Comparison of ENCODE assay signal across 21 mouse cellular contexts in the genomic region with DNA sequence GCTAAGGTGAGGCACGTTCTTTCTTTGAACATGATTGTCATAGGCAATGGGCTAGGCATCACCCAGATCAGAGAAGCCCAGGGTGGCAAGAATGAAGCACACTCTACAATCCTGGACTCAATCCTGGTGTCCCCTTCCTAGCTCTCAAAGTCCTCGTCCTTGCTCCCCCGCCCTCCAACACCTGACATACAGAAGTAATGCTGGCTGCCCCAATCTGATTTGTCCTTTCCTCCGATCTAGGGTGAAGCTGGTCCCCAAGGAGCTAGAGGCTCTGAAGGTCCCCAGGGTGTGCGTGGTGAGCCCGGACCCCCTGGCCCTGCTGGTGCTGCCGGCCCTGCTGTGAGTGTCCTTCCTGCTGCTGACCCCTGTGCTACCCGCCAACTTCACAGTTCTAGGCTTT. TPM values are rescaled to one million over a fixed set of nuclear protein-coding genes. Genes with fewer than 3 reads are reported as not detected.
DNase-seq lines count a peak whose midpoint lies in the region; ATAC-seq and TF ChIP-seq lines count a peak whose summit lies in the region.
"Had no signal": no experiment of that assay in that cellular context is flagged by ENCODE, and none has a peak within 500 bp of the region (broad histone marks: within the 10 kb centered on the region; RNA-seq: fewer than 3 reads in every experiment).

No protein-coding gene starts in this region.

- peaks cover 11% of the 10 kb centered on the region for H3K36me3 ChIP-seq in forebrain, embryonic 10.5 days (replicated peaks)
- H3K36me3 ChIP-seq in forebrain, embryonic 16.5 days (ENCODE audit: control insufficient read depth, insufficient read depth), result no peaks in the 10 kb centered on the region
- peaks cover 11% of the 10 kb centered on the region for H3K36me3 ChIP-seq in intestine, embryonic 15.5 days
- peaks cover 4% of the 10 kb centered on the region for H3K36me3 ChIP-seq in intestine, embryonic 16.5 days (ENCODE audit: control insufficient read depth, insufficient read depth, low read length)
- H3K36me3 ChIP-seq in MEL (ENCODE audit: control insufficient read depth in 1 of 2, insufficient read depth in 2 of 2, low read length in 2 of 2), result no peaks in the 10 kb centered on the region
- H3K36me3 ChIP-seq in stomach, embryonic 15.5 days, result peaks cover 54% of the 10 kb centered on the region

- no peak overlapping the region for H3K4me3 ChIP-seq in forebrain, embryonic 10.5 days
- no peak overlapping the region for H3K4me3 ChIP-seq in forebrain, embryonic 16.5 days (replicated peaks; ENCODE audit: low read length)
- H3K4me3 ChIP-seq in intestine, embryonic 15.5 days (replicated peaks), result no peak overlapping the region
- no peak overlapping the region for H3K4me3 ChIP-seq in intestine, embryonic 16.5 days (ENCODE audit: low read length)
- H3K4me3 ChIP-seq in MEL (ENCODE audit: control insufficient read depth in 1 of 2, insufficient read depth in 1 of 2, low read depth in 2 of 2, low read length in 2 of 2), result peak overlapping the region; percentile 54 to 78; a peak in 3 of 4 replicates
- no peak overlapping the region; the same call in 1 of the 2 replicates for H3K4me3 ChIP-seq in stomach, embryonic 15.5 days (replicated peaks)
- H3K4me3 ChIP-seq: embryonic facial prominence, embryonic 12.5 days; forebrain, embryonic 13.5 days had no signal

- DNase-seq in forebrain, embryonic 10.5 days (ENCODE audit: extremely low spot score, low spot score), result no peak
- no peak for DNase-seq in MEL (ENCODE audit: low read depth, low spot score)
- DNase-seq in embryo, embryonic 11 days, result no peak
- DNase-seq in ovary, postnatal 14 days (ENCODE audit: low spot score), result no peak

- no peak overlapping the region for H3K9ac ChIP-seq in forebrain, embryonic 16.5 days (replicated peaks; ENCODE audit: low read depth, low read length)
- H3K9ac ChIP-seq in intestine, embryonic 15.5 days, result no peak overlapping the region
- no peak overlapping the region for H3K9ac ChIP-seq in intestine, embryonic 16.5 days (ENCODE audit: low read depth, low read length)
- no peak overlapping the region for H3K9ac ChIP-seq in MEL (ENCODE audit: control insufficient read depth, low read depth, low read length, poor library complexity, severe bottlenecking)
- no peak overlapping the region for H3K9ac ChIP-seq in stomach, embryonic 15.5 days
- H3K9ac ChIP-seq: embryonic facial prominence, embryonic 12.5 days; forebrain, embryonic 13.5 days; liver, embryonic 14.5 days had no signal

- 86% methylated on average over 8 of the region's 8 CpGs for WGBS in forebrain, embryonic 10.5 days
- WGBS in forebrain, embryonic 16.5 days, result 79% methylated on average over 8 of the region's 8 CpGs
- WGBS in intestine, embryonic 15.5 days, result 78% methylated on average over 8 of the region's 8 CpGs
- WGBS in intestine, embryonic 16.5 days, result 77% methylated on average over 8 of the region's 8 CpGs
- 78% methylated on average over 8 of the region's 8 CpGs for WGBS in stomach, embryonic 15.5 days

- no peaks in the 10 kb centered on the region for H3K79me2 ChIP-seq in MEL (ENCODE audit: control insufficient read depth, insufficient read depth, low read length, poor library complexity)

- no peak for TF ChIP-seq POLR2A in MEL (IDR thresholded peaks at IDR 0.05; ENCODE audit: control insufficient read depth in 1 of 2, insufficient read depth in 1 of 2, low read depth in 1 of 2, low read length in 2 of 2, poor library complexity in 1 of 2)

- ATAC-seq in forebrain, embryonic 16.5 days, result no peak
- ATAC-seq in intestine, embryonic 15.5 days, result no peak
- no peak for ATAC-seq in intestine, embryonic 16.5 days
- ATAC-seq in stomach, embryonic 15.5 days (ENCODE audit: insufficient read depth, low FRiP score, low read depth), result no peak
- ATAC-seq: forebrain, embryonic 13.5 days; hindbrain, embryonic 16.5 days had no signal

- H3K27ac ChIP-seq in forebrain, embryonic 10.5 days, result 0 out of 2 replicates have a peak overlapping the region, but pooled peaks have one; percentile 20
- H3K27ac ChIP-seq in forebrain, embryonic 16.5 days (ENCODE audit: low read length), result no peak overlapping the region
- H3K27ac ChIP-seq in intestine, embryonic 15.5 days, result peak overlapping the region; percentile 18; the same call in 1 of the 2 replicates
- H3K27ac ChIP-seq in intestine, embryonic 16.5 days (ENCODE audit: low read length), result no peak overlapping the region; the same call in 1 of the 2 replicates
- no peak overlapping the region for H3K27ac ChIP-seq in MEL (ENCODE audit: control insufficient read depth, low read depth, low read length)
- H3K27ac ChIP-seq in stomach, embryonic 15.5 days, result peak overlapping the region; percentile 75
- H3K27ac ChIP-seq: embryonic facial prominence, embryonic 12.5 days; forebrain, embryonic 13.5 days; liver, embryonic 14.5 days had no signal

- no peak for TF ChIP-seq RAD21 in MEL (IDR thresholded peaks at IDR 0.05; ENCODE audit: low read depth, low read length)

- TF ChIP-seq EP300 in MEL (IDR thresholded peaks at IDR 0.05; ENCODE audit: low read depth in 1 of 2, low read length in 2 of 2), result no peak

- H3K4me2 ChIP-seq in forebrain, embryonic 16.5 days (ENCODE audit: low read length), result no peak overlapping the region
- no peak overlapping the region for H3K4me2 ChIP-seq in intestine, embryonic 15.5 days (replicated peaks)
- no peak overlapping the region for H3K4me2 ChIP-seq in intestine, embryonic 16.5 days (ENCODE audit: low read depth, low read length)
- peak overlapping the region; percentile 24 for H3K4me2 ChIP-seq in stomach, embryonic 15.5 days
- H3K4me2 ChIP-seq: embryonic facial prominence, embryonic 12.5 days; forebrain, embryonic 13.5 days had no signal

- no peaks in the 10 kb centered on the region for H3K9me3 ChIP-seq in forebrain, embryonic 10.5 days
- no peaks in the 10 kb centered on the region for H3K9me3 ChIP-seq in forebrain, embryonic 16.5 days (ENCODE audit: control insufficient read depth, low read length)
- H3K9me3 ChIP-seq in intestine, embryonic 15.5 days, result no peaks in the 10 kb centered on the region
- no peaks in the 10 kb centered on the region for H3K9me3 ChIP-seq in intestine, embryonic 16.5 days (ENCODE audit: control insufficient read depth, low read length)
- H3K9me3 ChIP-seq in MEL (replicated peaks; ENCODE audit: insufficient read depth, low read length), result no peaks in the 10 kb centered on the region
- H3K9me3 ChIP-seq in stomach, embryonic 15.5 days, result no peaks in the 10 kb centered on the region
- H3K9me3 ChIP-seq: embryonic facial prominence, embryonic 12.5 days; forebrain, embryonic 13.5 days had no signal

- peaks cover 19% of the 10 kb centered on the region for H3K4me1 ChIP-seq in forebrain, embryonic 10.5 days
- peaks cover 10% of the 10 kb centered on the region for H3K4me1 ChIP-seq in forebrain, embryonic 16.5 days (replicated peaks; ENCODE audit: control insufficient read depth, insufficient read depth, low read length)
- H3K4me1 ChIP-seq in intestine, embryonic 15.5 days (replicated peaks), result peaks cover 24% of the 10 kb centered on the region
- H3K4me1 ChIP-seq in intestine, embryonic 16.5 days (ENCODE audit: control insufficient read depth, insufficient read depth, low read length), result peaks cover 4% of the 10 kb centered on the region
- peaks cover 0 to 11% of the 10 kb centered on the region in 2 experiments; a peak in 3 of 4 replicates for H3K4me1 ChIP-seq in MEL (ENCODE audit: control insufficient read depth in 1 of 2, insufficient read depth in 2 of 2, low read length in 2 of 2)
- peaks cover 19% of the 10 kb centered on the region for H3K4me1 ChIP-seq in stomach, embryonic 15.5 days

- H3K27me3 ChIP-seq in forebrain, embryonic 10.5 days (ENCODE audit: poor library complexity, severe bottlenecking), result peaks cover 84% of the 10 kb centered on the region
- peaks cover 15% of the 10 kb centered on the region for H3K27me3 ChIP-seq in forebrain, embryonic 16.5 days (replicated peaks; ENCODE audit: control insufficient read depth, insufficient read depth, low read length)
- H3K27me3 ChIP-seq in intestine, embryonic 15.5 days (replicated peaks), result no peaks in the 10 kb centered on the region
- H3K27me3 ChIP-seq in intestine, embryonic 16.5 days (replicated peaks; ENCODE audit: control insufficient read depth, insufficient read depth, low read length), result no peaks in the 10 kb centered on the region
- H3K27me3 ChIP-seq in MEL (ENCODE audit: control insufficient read depth in 1 of 2, insufficient read depth in 2 of 2, low read length in 2 of 2), result 0 out of 4 replicates have a peak, but pooled peaks cover 0 to 1% of the 10 kb centered on the region in 2 experiments
- no peaks in the 10 kb centered on the region for H3K27me3 ChIP-seq in stomach, embryonic 15.5 days (replicated peaks)

- no peak for TF ChIP-seq CTCF in MEL (IDR thresholded peaks at IDR 0.05 in 2 of 3, conservative IDR thresholded peaks at IDR 0.05 in 1 of 3; ENCODE audit: control insufficient read depth in 1 of 3, insufficient read depth in 1 of 3, low read depth in 2 of 3, low read length in 3 of 3, poor library complexity in 1 of 3, severe bottlenecking in 1 of 3)

RNA-seq across cellular contexts. Expression of a gene that starts 5.8 kb away (rescaled TPM):
- polyA plus RNA-seq in forebrain, embryonic 10.5 days (2016; fragmentation: Nextera tagmentation; extraction: Ambion mirVana), result 62.2 and 65.3 TPM in 2 replicates
- polyA plus RNA-seq in forebrain, embryonic 16.5 days (2015; fragmentation: Nextera tagmentation; extraction: Ambion mirVana), result 45.0 and 166 TPM in 2 replicates
- polyA plus RNA-seq in intestine, embryonic 15.5 days (2015; fragmentation: Nextera tagmentation; extraction: Ambion mirVana), result 984 and 1,087 TPM in 2 replicates
- 890 and 1,013 TPM in 2 replicates for polyA plus RNA-seq in intestine, embryonic 16.5 days (2015; fragmentation: Nextera tagmentation; extraction: Ambion mirVana)
- total RNA-seq in MEL (2012; rRNA removed), result 0.12 and 0.20 TPM in 2 replicates
- under 1 TPM in 1 of 2 experiments, not detected in 1; 0.61 TPM for polyA plus RNA-seq in MEL (2012; ENCODE audit: insufficient read depth in 1 of 2, insufficient read length in 2 of 2, low read depth in 1 of 2, low replicate concordance in 2 of 2, missing spikeins in 1 of 2)
- 1,375 and 1,459 TPM in 2 replicates for polyA plus RNA-seq in stomach, embryonic 15.5 days (2015; fragmentation: Nextera tagmentation; extraction: Ambion mirVana)
- total RNA-seq: granulocyte monocyte progenitor cell, adult 5-6 weeks; megakaryocyte-erythroid progenitor cell, adult 5-6 weeks had no signal

RNA-seq across cellular contexts. Expression of a gene that starts 25.6 kb away (rescaled TPM):
- not detected in 2 replicates for polyA plus RNA-seq in forebrain, embryonic 10.5 days (2016; fragmentation: Nextera tagmentation; extraction: Ambion mirVana)
- not detected in 2 replicates for polyA plus RNA-seq in forebrain, embryonic 16.5 days (2015; fragmentation: Nextera tagmentation; extraction: Ambion mirVana)
- polyA plus RNA-seq in intestine, embryonic 15.5 days (2015; fragmentation: Nextera tagmentation; extraction: Ambion mirVana), result not detected in 2 replicates
- polyA plus RNA-seq in intestine, embryonic 16.5 days (2015; fragmentation: Nextera tagmentation; extraction: Ambion mirVana), result not detected in 2 replicates
- total RNA-seq in MEL (2012; rRNA removed), result not detected in 2 replicates
- polyA plus RNA-seq in MEL (2012; ENCODE audit: insufficient read depth in 1 of 2, insufficient read length in 2 of 2, low read depth in 1 of 2, low replicate concordance in 2 of 2, missing spikeins in 1 of 2), result not detected
- polyA plus RNA-seq in stomach, embryonic 15.5 days (2015; fragmentation: Nextera tagmentation; extraction: Ambion mirVana), result not detected in 2 replicates
- total RNA-seq: adrenal gland, postnatal 10 days; CH12.LX; granulocyte monocyte progenitor cell, adult 5-6 weeks; heart, postnatal 4 days; layer of hippocampus, postnatal 25 days; left cerebral cortex, postnatal 36 days; megakaryocyte-erythroid progenitor cell, adult 5-6 weeks; midbrain, postnatal 0 days had no signal
- polyA plus RNA-seq: embryonic facial prominence, embryonic 12.5 days; forebrain, embryonic 13.5 days; hindbrain, embryonic 16.5 days; liver, embryonic 14.5 days; midbrain, postnatal 0 days; neural tube, embryonic 11.5 days had no signal

RNA-seq across cellular contexts. Expression of a gene that starts 34.4 kb away (rescaled TPM):
- polyA plus RNA-seq in forebrain, embryonic 10.5 days (2016; fragmentation: Nextera tagmentation; extraction: Ambion mirVana), result not detected in 2 replicates
- polyA plus RNA-seq in forebrain, embryonic 16.5 days (2015; fragmentation: Nextera tagmentation; extraction: Ambion mirVana), result 0.19 and 0.58 TPM in 2 replicates
- 0.19 TPM in 1 of 2 replicates, not detected in the other for polyA plus RNA-seq in intestine, embryonic 15.5 days (2015; fragmentation: Nextera tagmentation; extraction: Ambion mirVana)
- polyA plus RNA-seq in intestine, embryonic 16.5 days (2015; fragmentation: Nextera tagmentation; extraction: Ambion mirVana), result 0.26 and 0.36 TPM in 2 replicates
- not detected in 2 replicates for total RNA-seq in MEL (2012; rRNA removed)
- polyA plus RNA-seq in MEL (2012; ENCODE audit: insufficient read depth in 1 of 2, insufficient read length in 2 of 2, low read depth in 1 of 2, low replicate concordance in 2 of 2, missing spikeins in 1 of 2), result not detected
- 0.17 and 0.27 TPM in 2 replicates for polyA plus RNA-seq in stomach, embryonic 15.5 days (2015; fragmentation: Nextera tagmentation; extraction: Ambion mirVana)
- total RNA-seq: granulocyte monocyte progenitor cell, adult 5-6 weeks; megakaryocyte-erythroid progenitor cell, adult 5-6 weeks; midbrain, postnatal 0 days had no signal
- polyA plus RNA-seq: forebrain, embryonic 13.5 days; liver, embryonic 14.5 days had no signal

RNA-seq across cellular contexts. Expression of a gene that starts 49.1 kb away (rescaled TPM):
- 8.7 and 10.7 TPM in 2 replicates for polyA plus RNA-seq in forebrain, embryonic 10.5 days (2016; fragmentation: Nextera tagmentation; extraction: Ambion mirVana)
- polyA plus RNA-seq in forebrain, embryonic 16.5 days (2015; fragmentation: Nextera tagmentation; extraction: Ambion mirVana), result 22.0 and 22.4 TPM in 2 replicates
- polyA plus RNA-seq in intestine, embryonic 15.5 days (2015; fragmentation: Nextera tagmentation; extraction: Ambion mirVana), result 6.8 and 8.1 TPM in 2 replicates
- 5.2 and 5.6 TPM in 2 replicates for polyA plus RNA-seq in intestine, embryonic 16.5 days (2015; fragmentation: Nextera tagmentation; extraction: Ambion mirVana)
- 113 and 150 TPM in 2 replicates for total RNA-seq in MEL (2012; rRNA removed)
- polyA plus RNA-seq in MEL (2012; ENCODE audit: insufficient read depth in 1 of 2, insufficient read length in 2 of 2, low read depth in 1 of 2, low replicate concordance in 2 of 2, missing spikeins in 1 of 2), result 100 to 1,000 TPM in 1 of 2 experiments, 10 to 100 TPM in 1; 47.0 to 169 TPM
- polyA plus RNA-seq in stomach, embryonic 15.5 days (2015; fragmentation: Nextera tagmentation; extraction: Ambion mirVana), result 10.3 TPM in 2 replicates

Comparison
In these comparisons a context has a peak if more than half of its experiments do, and no peak if none do; other contexts are left out.
1. H3K27ac ChIP-seq: peak in forebrain, embryonic 10.5 days (single experiment), intestine, embryonic 15.5 days (single experiment) and stomach, embryonic 15.5 days (single experiment); none in forebrain, embryonic 16.5 days (single experiment), intestine, embryonic 16.5 days (single experiment) and MEL (single experiment).
2. H3K4me3 ChIP-seq: peak in MEL (2 of 2); none in forebrain, embryonic 10.5 days (single experiment), forebrain, embryonic 16.5 days (single experiment), intestine, embryonic 15.5 days (single experiment), intestine, embryonic 16.5 days (single experiment) and stomach, embryonic 15.5 days (single experiment).
3. RNA of a gene that starts 5.8 kb away (polyA plus RNA-seq): 1,375 to 1,459 TPM in stomach, embryonic 15.5 days, 984 to 1,087 TPM in intestine, embryonic 15.5 days, 890 to 1,013 TPM in intestine, embryonic 16.5 days, 62.2 to 65.3 TPM in forebrain, embryonic 10.5 days and 45.0 to 166 TPM in forebrain, embryonic 16.5 days; 0.61 TPM in MEL; every median in the first group is over 10 times any median in the second.